Mouse (Mus musculus) stomach, postnatal 0 days (tissue): Measurements from ENCODE around the gene Fam219b.

Experiments used
- CTCF ChIP-seq: IDR thresholded peaks from 2 replicates; pipeline ENCODE4 v1.5.1; 2016; ENCODE audit warnings: antibody characterized with exemption, low read depth, mild to moderate bottlenecking, moderate library complexity
- EP300 ChIP-seq: optimal IDR thresholded peaks from 2 replicates; pipeline ENCODE3; 2016; ENCODE audit warnings: antibody characterized with exemption

DNA sequence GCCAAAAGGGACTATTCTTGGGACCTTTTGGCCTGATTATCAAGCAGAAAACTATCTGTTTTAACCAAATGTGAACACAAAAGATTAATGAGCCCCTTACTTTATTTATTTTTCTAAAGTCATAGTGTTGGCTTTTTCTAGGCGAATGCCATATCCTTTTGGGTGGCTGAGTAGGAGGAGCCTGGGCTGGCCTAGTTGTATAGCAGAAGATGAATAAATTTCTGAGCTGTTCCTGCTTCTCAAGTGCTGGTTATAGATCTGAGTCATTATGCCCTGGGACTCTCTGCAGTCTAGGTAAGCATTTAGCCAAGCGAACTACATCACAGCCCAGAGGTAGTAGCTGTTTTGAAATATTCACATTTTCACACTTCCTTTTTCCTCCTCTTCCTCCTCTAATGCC, 11.8 kb upstream of the Fam219b start:
- TF ChIP-seq CTCF (no peak), EP300 (no peak)
